21 mouse cellular contexts compared by ENCODE assay signal in the genomic region with DNA sequence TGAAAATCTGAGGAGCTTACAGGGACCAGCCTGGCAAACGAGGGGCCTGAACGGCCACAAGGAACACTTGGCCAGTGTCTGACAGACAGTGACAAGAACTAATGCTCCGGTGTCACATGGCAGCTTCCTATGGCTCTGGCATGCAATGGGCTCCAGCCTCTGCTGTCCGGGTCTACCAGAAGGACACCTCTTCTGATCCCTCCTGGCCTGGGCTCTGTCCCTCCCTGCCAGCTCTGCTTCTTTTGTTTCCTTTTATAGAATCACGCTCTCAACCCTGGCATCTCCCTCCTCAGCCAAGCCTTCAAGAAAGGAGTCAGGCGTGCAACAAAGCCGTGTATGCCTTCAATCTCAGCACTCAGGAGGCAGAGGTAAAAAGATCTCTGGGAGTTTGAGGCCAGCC. TPM values are rescaled to one million over a fixed set of nuclear protein-coding genes. Genes with fewer than 3 reads are reported as not detected.
DNase-seq lines count a peak whose midpoint lies in the region; ATAC-seq and TF ChIP-seq lines count a peak whose summit lies in the region.
"Had no signal": no experiment of that assay in that cellular context is flagged by ENCODE, and none has a peak within 500 bp of the region (broad histone marks: within the 10 kb centered on the region; RNA-seq: fewer than 3 reads in every experiment).

No protein-coding gene starts in this region.

- H3K27me3 ChIP-seq in heart, adult 2 months (ENCODE audit: control insufficient read depth, insufficient read depth, low read length) = no peaks in the 10 kb centered on the region
- no peaks in the 10 kb centered on the region for H3K27me3 ChIP-seq in heart, embryonic 11.5 days (ENCODE audit: control insufficient read depth, insufficient read depth, low read length)
- no peaks in the 10 kb centered on the region for H3K27me3 ChIP-seq in midbrain, postnatal 0 days (ENCODE audit: insufficient read depth, low read length)
- H3K27me3 ChIP-seq: forebrain, embryonic 12.5 days; hindbrain, embryonic 13.5 days; limb, embryonic 12.5 days; liver, embryonic 13.5 days; neural tube, embryonic 13.5 days had no signal

- H3K4me2 ChIP-seq in heart, embryonic 11.5 days = peak overlapping the region; percentile 5; the same call in 1 of the 2 replicates
- H3K4me2 ChIP-seq in midbrain, postnatal 0 days (ENCODE audit: low read depth, low read length, poor library complexity, severe bottlenecking) = no peak overlapping the region
- H3K4me2 ChIP-seq: forebrain, embryonic 12.5 days; hindbrain, embryonic 13.5 days; limb, embryonic 12.5 days; liver, embryonic 13.5 days; lung, embryonic 14.5 days; neural tube, embryonic 13.5 days had no signal

- no peak for ATAC-seq in heart, embryonic 11.5 days (replicated peaks; ENCODE audit: insufficient number of reproducible peaks, low FRiP score, low TSS enrichment)
- no peak for ATAC-seq in activated CD4-positive, CD25-positive, alpha-beta regulatory T cell, adult 4 months
- ATAC-seq in midbrain, postnatal 0 days (ENCODE audit: low FRiP score) = no peak
- ATAC-seq: inflammation-experienced regulatory T-cells, adult 6 months had no signal

- no peaks in the 10 kb centered on the region for H3K79me2 ChIP-seq in heart, adult 2 months (replicated peaks; ENCODE audit: control insufficient read depth, insufficient read depth, low read length)

- TF ChIP-seq POLR2A in heart, adult 2 months (IDR thresholded peaks at IDR 0.05; ENCODE audit: insufficient read depth, low read depth, low read length) = no peak

- intact Hi-C loops in heart, postnatal 36 days (cut with DNase I) = no loop called here
- intact Hi-C loops in heart, adult 2 months (cut with DNase I) = no loop called here

- peaks cover 3% of the 10 kb centered on the region for H3K4me1 ChIP-seq in heart, adult 2 months (ENCODE audit: control insufficient read depth, insufficient read depth, low read length)
- H3K4me1 ChIP-seq in heart, embryonic 11.5 days (ENCODE audit: control insufficient read depth, insufficient read depth, low read length) = peaks cover 23% of the 10 kb centered on the region
- H3K4me1 ChIP-seq in midbrain, postnatal 0 days (ENCODE audit: insufficient read depth, low read length) = no peaks in the 10 kb centered on the region
- H3K4me1 ChIP-seq: forebrain, embryonic 12.5 days; limb, embryonic 12.5 days had no signal

- peak overlapping the region; percentile 75 for H3K27ac ChIP-seq in heart, adult 2 months
- H3K27ac ChIP-seq in heart, embryonic 11.5 days (ENCODE audit: low read depth, low read length) = peak overlapping the region; percentile 64
- no peak overlapping the region for H3K27ac ChIP-seq in midbrain, postnatal 0 days (ENCODE audit: low read depth, low read length)
- H3K27ac ChIP-seq: forebrain, embryonic 12.5 days; hindbrain, embryonic 13.5 days; limb, embryonic 12.5 days; liver, embryonic 13.5 days; midbrain, embryonic 10.5 days; neural tube, embryonic 13.5 days had no signal

- no peaks in the 10 kb centered on the region for H3K9me3 ChIP-seq in heart, embryonic 11.5 days (replicated peaks; ENCODE audit: control insufficient read depth, low read length)
- H3K9me3 ChIP-seq in midbrain, postnatal 0 days (ENCODE audit: low read length) = no peaks in the 10 kb centered on the region
- H3K9me3 ChIP-seq: forebrain, embryonic 12.5 days; hindbrain, embryonic 13.5 days; limb, embryonic 12.5 days; liver, embryonic 13.5 days; midbrain, embryonic 10.5 days; neural tube, embryonic 13.5 days had no signal

- H3K9ac ChIP-seq in heart, adult 2 months (ENCODE audit: low read depth, low read length) = no peak overlapping the region
- no peak overlapping the region for H3K9ac ChIP-seq in heart, embryonic 11.5 days (ENCODE audit: low read depth, low read length)
- H3K9ac ChIP-seq in midbrain, postnatal 0 days (replicated peaks; ENCODE audit: low read length, poor library complexity, severe bottlenecking) = no peak overlapping the region
- H3K9ac ChIP-seq: forebrain, embryonic 12.5 days; hindbrain, embryonic 13.5 days; limb, embryonic 12.5 days; liver, embryonic 13.5 days; lung, embryonic 14.5 days; neural tube, embryonic 13.5 days had no signal

- DNase-seq in heart, adult 18-20 months = peak; percentile 54 to 74
- DNase-seq in heart, postnatal 36 days = no peak
- DNase-seq in heart, adult 2 months = peak in 1 of 2 experiments; percentile 62
- peak; percentile 42 for DNase-seq in heart, postnatal 4 days
- DNase-seq in midbrain, postnatal 0 days (ENCODE audit: low spot score) = no peak
- DNase-seq: adrenal gland, adult 8-10 months; kidney, adult 2 months; kidney, postnatal 10 days; liver, embryonic 13.5 days; lung, embryonic 14.5 days; lung, postnatal 4 days; thymus, adult 2 months had no signal

- H3K36me3 ChIP-seq in heart, adult 2 months (ENCODE audit: control insufficient read depth, insufficient read depth, low read length) = no peaks in the 10 kb centered on the region
- H3K36me3 ChIP-seq in heart, embryonic 11.5 days (ENCODE audit: control insufficient read depth, insufficient read depth, low read length) = peaks cover 15% of the 10 kb centered on the region
- peaks cover 13% of the 10 kb centered on the region for H3K36me3 ChIP-seq in midbrain, postnatal 0 days (ENCODE audit: insufficient read depth, low read length)

- TF ChIP-seq CTCF in heart, adult 2 months (IDR thresholded peaks at IDR 0.05) = no peak
- no peak for TF ChIP-seq CTCF in midbrain, postnatal 0 days (IDR thresholded peaks at IDR 0.05)

- H3K4me3 ChIP-seq in heart, adult 2 months = no peak overlapping the region
- H3K4me3 ChIP-seq in heart, embryonic 11.5 days (ENCODE audit: low read depth, low read length) = no peak overlapping the region
- H3K4me3 ChIP-seq in midbrain, postnatal 0 days (ENCODE audit: low read depth, low read length) = no peak overlapping the region
- H3K4me3 ChIP-seq: forebrain, embryonic 12.5 days; hindbrain, embryonic 13.5 days; limb, embryonic 12.5 days; liver, embryonic 13.5 days; midbrain, embryonic 10.5 days; neural tube, embryonic 13.5 days had no signal

- 64% methylated on average over 7 of the region's 7 CpGs for WGBS in heart, adult 2 months
- 70% methylated on average over 7 of the region's 7 CpGs for WGBS in heart, embryonic 11.5 days (ENCODE audit: insufficient replicate concordance)
- 81% methylated on average over 7 of the region's 7 CpGs for WGBS in midbrain, postnatal 0 days

- TF ChIP-seq EP300 in heart, adult 2 months (IDR thresholded peaks at IDR 0.05; ENCODE audit: insufficient read depth, low read depth, low read length) = no peak

RNA-seq across cellular contexts. Expression of a gene that starts 11.6 kb away (rescaled TPM):
- total RNA-seq in heart, adult 18-20 months (2021) = 10 to 100 TPM; 17.9 to 24.7 TPM
- 10 to 100 TPM; 29.7 to 29.8 TPM for total RNA-seq in heart, postnatal 36 days (2021)
- 10 to 100 TPM; 23.5 to 24.1 TPM for total RNA-seq in heart, adult 2 months (2021)
- 44.0 and 63.3 TPM in 2 replicates for polyA plus RNA-seq in heart, adult 2 months (2012; rRNA removed)
- polyA plus RNA-seq in heart, embryonic 11.5 days (2014; fragmentation: Nextera tagmentation; extraction: Ambion mirVana) = 98.8 and 111 TPM in 2 replicates
- total RNA-seq in heart, postnatal 4 days (2021) = 10 to 100 TPM; 52.3 to 55.3 TPM
- polyA plus RNA-seq in activated CD4-positive, CD25-positive, alpha-beta regulatory T cell, adult 4 months (2017; shearing (Covaris generic)) = 100 to 1,000 TPM; 118 to 125 TPM
- total RNA-seq in midbrain, postnatal 0 days (2014; rRNA removed) = 57.2 and 58.5 TPM in 2 replicates
- polyA plus RNA-seq in midbrain, postnatal 0 days (2015; fragmentation: Nextera tagmentation; extraction: Ambion mirVana) = 111 and 113 TPM in 2 replicates

RNA-seq across cellular contexts. Expression of a gene that starts 11.7 kb away (rescaled TPM):
- total RNA-seq in heart, adult 18-20 months (2021) = under 1 TPM; 0.60 to 0.95 TPM
- under 1 TPM; 0.86 to 0.92 TPM for total RNA-seq in heart, postnatal 36 days (2021)
- 1 to 10 TPM in 1 of 2 experiments, under 1 TPM in 1; 0.50 to 1.0 TPM for total RNA-seq in heart, adult 2 months (2021)
- polyA plus RNA-seq in heart, adult 2 months (2012; rRNA removed) = 0.86 and 1.8 TPM in 2 replicates
- 0.28 and 0.83 TPM in 2 replicates for polyA plus RNA-seq in heart, embryonic 11.5 days (2014; fragmentation: Nextera tagmentation; extraction: Ambion mirVana)
- total RNA-seq in heart, postnatal 4 days (2021) = under 1 TPM; 0.43 to 0.59 TPM
- polyA plus RNA-seq in activated CD4-positive, CD25-positive, alpha-beta regulatory T cell, adult 4 months (2017; shearing (Covaris generic)) = not detected
- total RNA-seq in midbrain, postnatal 0 days (2014; rRNA removed) = 0.22 and 0.61 TPM in 2 replicates
- polyA plus RNA-seq in midbrain, postnatal 0 days (2015; fragmentation: Nextera tagmentation; extraction: Ambion mirVana) = 0.45 and 0.65 TPM in 2 replicates
- total RNA-seq: common myeloid progenitor, adult 5-6 weeks had no signal

RNA-seq across cellular contexts. Expression of a gene that starts 14.6 kb away (rescaled TPM):
- total RNA-seq in heart, adult 18-20 months (2021) = 1 to 10 TPM; 7.2 to 7.4 TPM
- 10 to 100 TPM; 12.9 to 13.4 TPM for total RNA-seq in heart, postnatal 36 days (2021)
- 1 to 10 TPM; 7.4 to 7.5 TPM for total RNA-seq in heart, adult 2 months (2021)
- 24.8 and 35.6 TPM in 2 replicates for polyA plus RNA-seq in heart, adult 2 months (2012; rRNA removed)
- polyA plus RNA-seq in heart, embryonic 11.5 days (2014; fragmentation: Nextera tagmentation; extraction: Ambion mirVana) = 89.3 and 107 TPM in 2 replicates
- 10 to 100 TPM; 68.8 to 76.1 TPM for total RNA-seq in heart, postnatal 4 days (2021)
- polyA plus RNA-seq in activated CD4-positive, CD25-positive, alpha-beta regulatory T cell, adult 4 months (2017; shearing (Covaris generic)) = not detected
- 29.0 and 33.9 TPM in 2 replicates for total RNA-seq in midbrain, postnatal 0 days (2014; rRNA removed)
- 19.9 and 21.8 TPM in 2 replicates for polyA plus RNA-seq in midbrain, postnatal 0 days (2015; fragmentation: Nextera tagmentation; extraction: Ambion mirVana)
- total RNA-seq: common myeloid progenitor, adult 5-6 weeks had no signal

RNA-seq across cellular contexts. Expression of a gene that starts 15.4 kb away (rescaled TPM):
- total RNA-seq in heart, adult 18-20 months (2021) = 10 to 100 TPM; 13.2 to 15.2 TPM
- 10 to 100 TPM; 16.3 to 18.2 TPM for total RNA-seq in heart, postnatal 36 days (2021)
- total RNA-seq in heart, adult 2 months (2021) = 10 to 100 TPM; 13.4 to 16.8 TPM
- 29.7 and 35.6 TPM in 2 replicates for polyA plus RNA-seq in heart, adult 2 months (2012; rRNA removed)
- 67.2 and 70.6 TPM in 2 replicates for polyA plus RNA-seq in heart, embryonic 11.5 days (2014; fragmentation: Nextera tagmentation; extraction: Ambion mirVana)
- total RNA-seq in heart, postnatal 4 days (2021) = 10 to 100 TPM; 28.0 to 30.0 TPM
- polyA plus RNA-seq in activated CD4-positive, CD25-positive, alpha-beta regulatory T cell, adult 4 months (2017; shearing (Covaris generic)) = not detected
- 24.4 and 26.0 TPM in 2 replicates for total RNA-seq in midbrain, postnatal 0 days (2014; rRNA removed)
- polyA plus RNA-seq in midbrain, postnatal 0 days (2015; fragmentation: Nextera tagmentation; extraction: Ambion mirVana) = 23.4 and 23.7 TPM in 2 replicates

RNA-seq across cellular contexts. Expression of a gene that starts 32.5 kb away (rescaled TPM):
- total RNA-seq in heart, adult 18-20 months (2021) = 100 to 1,000 TPM; 208 to 239 TPM
- 100 to 1,000 TPM; 252 to 272 TPM for total RNA-seq in heart, postnatal 36 days (2021)
- total RNA-seq in heart, adult 2 months (2021) = 100 to 1,000 TPM; 234 to 237 TPM
- 317 and 318 TPM in 2 replicates for polyA plus RNA-seq in heart, adult 2 months (2012; rRNA removed)
- 72.2 and 80.6 TPM in 2 replicates for polyA plus RNA-seq in heart, embryonic 11.5 days (2014; fragmentation: Nextera tagmentation; extraction: Ambion mirVana)
- 100 to 1,000 TPM; 223 to 234 TPM for total RNA-seq in heart, postnatal 4 days (2021)
- polyA plus RNA-seq in activated CD4-positive, CD25-positive, alpha-beta regulatory T cell, adult 4 months (2017; shearing (Covaris generic)) = 1 to 10 TPM in 1 of 2 experiments, under 1 TPM in 1; 0.19 to 1.5 TPM
- 133 and 156 TPM in 2 replicates for total RNA-seq in midbrain, postnatal 0 days (2014; rRNA removed)
- polyA plus RNA-seq in midbrain, postnatal 0 days (2015; fragmentation: Nextera tagmentation; extraction: Ambion mirVana) = 69.7 and 75.5 TPM in 2 replicates

Comparison
In these comparisons a context has a peak if more than half of its experiments do, and no peak if none do; other contexts are left out.
1. DNase-seq: peak in heart, adult 18-20 months (2 of 2) and heart, postnatal 4 days (single experiment); none in heart, postnatal 36 days (0 of 2) and midbrain, postnatal 0 days (single experiment).